Mouse (Mus musculus) testis, adult 2 months (tissue): ENCODE measurements at regions not wholly inside any gene's neighbourhood (a gene's known extent, or its start where the extent isn't known, plus 50 kb on each side); places are given as distances from the start of the nearest gene placed in this dataset.

Source experiments
- H3K27ac ChIP-seq: fragments of 200-500 bp; 2 replicates; pipeline ENCODE4 v1.5.1; 2012; ENCODE audit warnings: low read depth, low read length; ENCODE audit not compliant: control insufficient read depth, insufficient read depth
- H3K27me3 ChIP-seq: fragments of 200-500 bp; 2 replicates; pipeline ENCODE4 v1.6.1; 2012; ENCODE audit warnings: mild to moderate bottlenecking, low read length, moderate library complexity; ENCODE audit not compliant: control insufficient read depth, insufficient read depth
- H3K36me3 ChIP-seq: fragments of 200-500 bp; 2 replicates; pipeline ENCODE4 v1.6.1; 2012; ENCODE audit warnings: mild to moderate bottlenecking, low read length; ENCODE audit not compliant: control insufficient read depth, insufficient read depth
- H3K4me1 ChIP-seq: fragments of 200-500 bp; 2 replicates; pipeline ENCODE4 v1.6.1; 2012; ENCODE audit warnings: low read length; ENCODE audit not compliant: control insufficient read depth, insufficient read depth
- H3K4me3 ChIP-seq: fragments of 200-500 bp; 2 replicates; pipeline ENCODE4 v1.5.1; 2012; ENCODE audit warnings: low read depth, mild to moderate bottlenecking, low read length, moderate library complexity, mixed read lengths; ENCODE audit not compliant: control insufficient read depth
- CTCF ChIP-seq: fragments of 200-500 bp; IDR thresholded peaks from 2 replicates; pipeline ENCODE4 v1.5.1; 2012; ENCODE audit warnings: low read depth, mild to moderate bottlenecking, inconsistent platforms, low read length, moderate library complexity; ENCODE audit not compliant: control insufficient read depth, insufficient read depth, insufficient replicate concordance
- POLR2A ChIP-seq: fragments of 200-500 bp; IDR thresholded peaks from 2 replicates; pipeline ENCODE4 v1.6.1; 2012; ENCODE audit warnings: low read depth, mild to moderate bottlenecking, inconsistent platforms, low read length, moderate library complexity; ENCODE audit not compliant: control insufficient read depth

- H3K27ac ChIP-seq = no peak overlapping the region
- TF ChIP-seq POLR2A = no peak
- TF ChIP-seq CTCF = no peak
- no peaks in the 10 kb centered on the region for H3K27me3 ChIP-seq
- H3K4me1 ChIP-seq = no peaks in the 10 kb centered on the region
- H3K4me3 ChIP-seq = no peak overlapping the region
- H3K36me3 ChIP-seq = no peaks in the 10 kb centered on the region
Measured at GRCm38 (mm10) chr10:96337797-96338608, 201.6 kb downstream of the Gm5426 start.

GRCm38 (mm10) chr10:96338609-96338978, 202.2 kb downstream of the Gm5426 start:
- TF ChIP-seq CTCF (no peak), POLR2A (no peak)

GRCm38 (mm10) chr10:96342476-96342875, 206.1 kb downstream of the Gm5426 start:
- no peaks in the 10 kb centered on the region for H3K27me3 ChIP-seq
- no peak overlapping the region for H3K4me3 ChIP-seq
- TF ChIP-seq CTCF = no peak
- no peak for TF ChIP-seq POLR2A
- no peaks in the 10 kb centered on the region for H3K4me1 ChIP-seq
- no peaks in the 10 kb centered on the region for H3K36me3 ChIP-seq
- no peak overlapping the region for H3K27ac ChIP-seq

More at GRCm38 (mm10) chr10:96338609-96338978, 202.2 kb downstream of the Gm5426 start:
- H3K4me1 ChIP-seq = no peaks in the 10 kb centered on the region
- H3K4me3 ChIP-seq = no peak overlapping the region
- H3K27ac ChIP-seq = no peak overlapping the region
- no peaks in the 10 kb centered on the region for H3K36me3 ChIP-seq
- H3K27me3 ChIP-seq = no peaks in the 10 kb centered on the region

- H3K4me1 ChIP-seq = no peaks in the 10 kb centered on the region
- no peak for TF ChIP-seq POLR2A
- TF ChIP-seq CTCF = no peak
Measured at GRCm38 (mm10) chr10:96343666-96344065, 207.3 kb downstream of the Gm5426 start.

DNA sequence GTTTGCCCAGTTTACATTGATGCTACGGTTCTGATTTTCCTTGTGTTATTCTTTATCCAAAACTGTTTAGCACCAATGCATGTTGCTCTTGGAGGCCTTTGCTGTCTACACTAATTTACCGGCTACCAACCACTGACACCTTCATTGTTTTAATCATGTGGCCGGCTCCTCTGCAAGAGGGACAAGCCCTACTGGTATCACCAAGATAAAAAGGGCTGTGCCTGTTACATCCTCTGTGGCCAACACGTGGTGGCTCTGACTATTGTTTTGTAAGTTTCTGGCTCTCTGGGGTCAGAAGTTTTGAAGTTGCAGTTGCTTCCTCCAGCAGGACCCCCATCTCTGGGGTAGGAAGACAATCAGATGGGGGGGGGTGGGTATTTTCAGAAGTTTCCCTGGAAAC, 214.3 kb downstream of the Gm5426 start:
- Histone ChIP-seq H3K27me3 (no peaks in the 10 kb centered on the region), H3K27ac (no peak overlapping the region), H3K4me3 (no peak overlapping the region), H3K36me3 (no peaks in the 10 kb centered on the region), H3K4me1 (no peaks in the 10 kb centered on the region)
- no peak for TF ChIP-seq POLR2A
- no peak for TF ChIP-seq CTCF

More at GRCm38 (mm10) chr10:96343666-96344065, 207.3 kb downstream of the Gm5426 start:
- no peak overlapping the region for H3K27ac ChIP-seq
- H3K36me3 ChIP-seq = no peaks in the 10 kb centered on the region
- H3K4me3 ChIP-seq = no peak overlapping the region
- H3K27me3 ChIP-seq = no peaks in the 10 kb centered on the region

GRCm38 (mm10) chr10:96351320-96351719, 214.9 kb downstream of the Gm5426 start:
- no peaks in the 10 kb centered on the region for H3K36me3 ChIP-seq
- H3K4me1 ChIP-seq = no peaks in the 10 kb centered on the region
- H3K4me3 ChIP-seq = no peak overlapping the region
- TF ChIP-seq CTCF = no peak
- TF ChIP-seq POLR2A = no peak
- H3K27ac ChIP-seq = no peak overlapping the region
- H3K27me3 ChIP-seq = no peaks in the 10 kb centered on the region

GRCm38 (mm10) chr10:96356980-96357624, 220.7 kb downstream of the Gm5426 start:
- H3K27ac ChIP-seq = no peak overlapping the region
- TF ChIP-seq CTCF (no peak), POLR2A (no peak)
- no peak overlapping the region for H3K4me3 ChIP-seq
- H3K36me3 ChIP-seq = no peaks in the 10 kb centered on the region
- H3K27me3 ChIP-seq = no peaks in the 10 kb centered on the region
- no peaks in the 10 kb centered on the region for H3K4me1 ChIP-seq
